Mouse (Mus musculus) liver, postnatal 0 days (tissue): ENCODE data around the gene Pex3. TPM values are rescaled to one million over a fixed set of nuclear protein-coding genes. Genes with fewer than 3 reads are reported as not detected.
"Not testable (repeated sequence)": the region's sequence is repeated elsewhere in the genome, so short reads cannot be mapped to it uniquely, and the experiment has no call there.

Experiments used
- ATAC-seq: fragments of 200-750 bp; cut with Nextera tagmentation; 2 replicates; pipeline ENCODE4 v1.8.0; 2017; ENCODE audit warnings: mild to moderate bottlenecking, moderate library complexity
- DNase-seq: peaks from one replicate; pipeline ENCODE4 v3.0.0-alpha.2; 2016
- H3K27ac ChIP-seq: fragments of 300-500 bp; sonication (generic); 2 replicates; pipeline ENCODE4 v1.5.1; 2014; ENCODE audit warnings: antibody characterized with exemption, moderate library complexity, mild to moderate bottlenecking, low read depth
- H3K27me3 ChIP-seq: fragments of 300-500 bp; sonication (generic); 2 replicates; pipeline ENCODE4 v1.6.1; 2014; ENCODE audit warnings: low read length, control low read depth, mixed read lengths; ENCODE audit not compliant: insufficient read depth
- H3K36me3 ChIP-seq: fragments of 300-500 bp; sonication (generic); replicated peaks from 2 replicates; pipeline ENCODE4 v1.6.1; 2014; ENCODE audit warnings: mild to moderate bottlenecking, control low read depth, low read length, moderate library complexity, mixed read lengths; ENCODE audit not compliant: insufficient read depth
- H3K4me1 ChIP-seq: fragments of 300-500 bp; sonication (generic); 2 replicates; pipeline ENCODE4 v1.6.1; 2014; ENCODE audit warnings: antibody characterized with exemption, mild to moderate bottlenecking, control low read depth; ENCODE audit not compliant: insufficient read depth
- H3K4me2 ChIP-seq: fragments of 300-500 bp; sonication (generic); 2 replicates; pipeline ENCODE4 v1.6.1; 2014; ENCODE audit warnings: low read depth, mild to moderate bottlenecking, low read length, moderate library complexity, mixed read lengths
- H3K4me3 ChIP-seq: fragments of 300-500 bp; sonication (generic); 2 replicates; pipeline ENCODE4 v1.5.1; 2014; ENCODE audit warnings: low read depth, low read length
- H3K9ac ChIP-seq: fragments of 300-500 bp; sonication (generic); replicated peaks from 2 replicates; pipeline ENCODE4 v1.6.1; 2014; ENCODE audit warnings: mild to moderate bottlenecking, moderate library complexity
- H3K9me3 ChIP-seq: fragments of 300-500 bp; sonication (generic); 2 replicates; pipeline ENCODE4 v1.6.1; 2016; ENCODE audit warnings: mild to moderate bottlenecking, control low read depth, low read length, mixed read lengths
- CTCF ChIP-seq: sonication (generic); IDR thresholded peaks from 2 replicates; pipeline ENCODE4 v1.5.1; 2016; ENCODE audit warnings: antibody characterized with exemption, low read depth
- EP300 ChIP-seq: IDR thresholded peaks from 2 replicates; pipeline ENCODE4 v1.6.1; 2016; ENCODE audit warnings: antibody characterized with exemption, low read depth, mild to moderate bottlenecking
- WGBS: fragments of 180-500 bp; shearing (Covaris S2); extraction: QIAGEN DNeasy Blood & Tissue Kit; methylation state at CpG from one replicate; pipeline ENCODE4 v1.1.7; 2014; ENCODE audit not compliant: insufficient replicate concordance; 5-methylcytosine and 5-hydroxymethylcytosine counted together
- polyA plus RNA-seq: library from polyadenylated mRNA; unstranded; fragments of >200 nt; fragmentation: Nextera tagmentation; extraction: Ambion mirVana; gene quantifications from 2 replicates; pipeline ENCODE4 v1.2.1, GENCODE M21; 2015

The Pex3 gene
- polyA plus RNA-seq, 1 experiment from 2014 or later: 13.6 TPM

DNA sequence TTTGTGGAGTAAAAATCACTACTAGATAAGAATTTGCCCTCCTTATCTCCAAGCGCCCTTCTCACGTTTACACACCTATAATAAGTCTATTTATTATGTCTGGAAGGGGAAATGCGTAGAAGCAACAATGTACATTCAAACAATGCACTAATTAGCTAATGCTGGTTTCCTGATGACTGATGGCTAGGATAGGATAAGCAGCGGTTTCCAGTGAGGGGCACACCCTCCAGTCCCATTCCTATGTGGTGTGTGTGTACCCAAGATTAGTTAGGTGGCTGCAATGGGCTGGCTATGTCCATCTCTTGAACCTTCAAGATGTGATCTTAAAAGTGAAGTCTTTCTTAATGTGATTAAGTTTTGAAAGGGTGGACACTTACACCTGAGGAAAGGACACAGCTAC is 31.1 kb downstream of the Pex3 start:
- ATAC-seq: peak; percentile 79
- TF ChIP-seq CTCF: no peak
- TF ChIP-seq EP300: peak; percentile 71; the same call in 1 of the 2 replicates
- no peak overlapping the region for H3K27ac ChIP-seq

GRCm38 (mm10) chr10:13502371-13502770 is 50.6 kb downstream of the Pex3 start:
- Histone ChIP-seq H3K4me3 (peak overlapping the region; percentile 67; the same call in 1 of the 2 replicates), H3K27me3 (no peaks in the 10 kb centered on the region), H3K4me1 (peaks cover 10% of the 10 kb centered on the region), H3K36me3 (peaks cover 18% of the 10 kb centered on the region), H3K9ac (peak overlapping the region; percentile 78), H3K4me2 (peak overlapping the region; percentile 86), H3K27ac (peak overlapping the region; percentile 55), H3K9me3 (no peaks in the 10 kb centered on the region)
- ATAC-seq (peak; percentile 77), DNase-seq (peak; percentile 55)
- TF ChIP-seq EP300 (peak; percentile 94), CTCF (no peak)
- WGBS: 55% methylated on average over 8 of the region's 8 CpGs

More for the DNA sequence above, 31.1 kb downstream of the Pex3 start:
- Histone ChIP-seq H3K36me3 (peaks cover 5% of the 10 kb centered on the region), H3K27me3 (no peaks in the 10 kb centered on the region), H3K4me3 (no peak overlapping the region), H3K9me3 (no peaks in the 10 kb centered on the region), H3K4me2 (peak overlapping the region; percentile 35; the same call in 1 of the 2 replicates), H3K9ac (no peak overlapping the region), H3K4me1 (peaks cover 5% of the 10 kb centered on the region)
- 64% methylated on average over 4 of the region's 4 CpGs for WGBS
- DNase-seq: no peak

GRCm38 (mm10) chr10:13501533-13501932 is 51.4 kb downstream of the Pex3 start:
- H3K9me3 ChIP-seq, ATAC-seq: not testable (repeated sequence)
- H3K27ac ChIP-seq: peak overlapping the region; percentile 67

GRCm38 (mm10) chr10:13500938-13501496 is 51.9 kb downstream of the Pex3 start:
- H3K27me3 ChIP-seq: no peaks in the 10 kb centered on the region
- H3K4me1 ChIP-seq: peaks cover 10% of the 10 kb centered on the region
- peak overlapping the region; percentile 67 for H3K27ac ChIP-seq
- DNase-seq (peak; percentile 89), ATAC-seq (peak; percentile 91)
- peak overlapping the region; percentile 78 for H3K9ac ChIP-seq
- no peak for TF ChIP-seq CTCF
- TF ChIP-seq EP300: 0 out of 2 replicates have a peak, but pooled peaks have one; percentile 17
- WGBS: under 1% methylated on average over 22 of the region's 30 CpGs
- H3K4me2 ChIP-seq: peak overlapping the region; percentile 86
- peak overlapping the region; percentile 67 for H3K4me3 ChIP-seq
- H3K9me3 ChIP-seq: no peaks in the 10 kb centered on the region
- H3K36me3 ChIP-seq: peaks cover 11% of the 10 kb centered on the region

More at GRCm38 (mm10) chr10:13501533-13501932, 51.4 kb downstream of the Pex3 start:
- H3K4me1 ChIP-seq, DNase-seq, H3K27me3 ChIP-seq: not testable (repeated sequence)
- Histone ChIP-seq H3K4me3 (peak overlapping the region; percentile 67), H3K9ac (peak overlapping the region; percentile 78), H3K36me3 (peaks cover 16% of the 10 kb centered on the region), H3K4me2 (peak overlapping the region; percentile 86)
- WGBS: 46% methylated on average over 4 of the region's 4 CpGs

GRCm38 (mm10) chr10:13500473-13500872 is 52.5 kb downstream of the Pex3 start:
- Histone ChIP-seq H3K9ac (peak overlapping the region; percentile 78), H3K4me2 (peak overlapping the region; percentile 86), H3K27me3 (no peaks in the 10 kb centered on the region), H3K4me3 (peak overlapping the region; percentile 67), H3K4me1 (peaks cover 10% of the 10 kb centered on the region), H3K36me3 (peaks cover 6% of the 10 kb centered on the region), H3K27ac (peak overlapping the region; percentile 60), H3K9me3 (no peaks in the 10 kb centered on the region)
- WGBS: 33% methylated on average over 9 of the region's 9 CpGs
- no peak for TF ChIP-seq CTCF
- DNase-seq: no peak
- ATAC-seq: no peak

- TF ChIP-seq CTCF: no peak
- no peak for TF ChIP-seq EP300
- 47% methylated on average over 2 of the region's 2 CpGs for WGBS
- peak within 1 kb of the TSS; percentile 60 for H3K27ac ChIP-seq
- no peaks in the 10 kb centered on the region for H3K27me3 ChIP-seq
- H3K4me1 ChIP-seq: peaks cover 10% of the 10 kb centered on the region
- H3K36me3 ChIP-seq: no peaks in the 10 kb centered on the region; the same call in 1 of the 2 replicates
- peak within 1 kb of the TSS; percentile 86 for H3K4me2 ChIP-seq
- H3K4me3 ChIP-seq: peak within 1 kb of the TSS; percentile 67; the same call in 1 of the 2 replicates
- ATAC-seq (no peak), DNase-seq (no peak)
- H3K9me3 ChIP-seq: no peaks in the 10 kb centered on the region
- no peak within 1 kb of the TSS; the same call in 1 of the 2 replicates for H3K9ac ChIP-seq
Observed at GRCm38 (mm10) chr10:13499331-13499730, 53.6 kb downstream of the Pex3 start, which contains the start of gene Fuca2. Fuca2 (plus strand) TSS chr10:13499540.
